ENCODE assay signal across 1 mouse cellular context in the genomic region with DNA sequence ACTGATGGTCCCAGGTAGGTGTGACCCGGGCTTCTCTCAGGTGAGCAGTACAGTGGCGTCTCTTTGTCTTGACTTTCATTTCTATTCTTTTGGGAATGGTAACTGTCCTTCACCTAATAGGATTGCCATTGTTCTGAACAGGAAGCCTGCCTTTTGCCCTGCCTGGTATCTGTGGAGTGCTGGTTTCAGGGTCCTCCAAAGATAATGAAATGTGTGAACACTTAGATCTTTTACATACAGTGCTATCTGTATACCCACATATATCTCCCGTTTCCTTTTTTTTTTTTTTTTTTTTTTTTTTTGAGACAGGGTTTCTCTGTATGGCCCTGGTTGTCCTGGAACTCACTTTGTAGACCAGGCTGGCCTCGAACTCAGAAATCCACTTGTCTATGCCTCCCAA.
A peak's percentile ranks its signal among the peaks of the same experiment; 100 is the strongest.
TF ChIP-seq lines count a peak whose summit lies in the region.

No protein-coding gene starts in this region.

TF ChIP-seq in MEL, 35 proteins besides CTCF, POLR2A, EP300 and RAD21:
- no peak for TF ChIP-seq MEF2A (IDR thresholded peaks at IDR 0.05; ENCODE audit: extremely low read depth, insufficient replicate concordance, low read depth, low read length, poor library complexity, severe bottlenecking)
- TF ChIP-seq TBP (IDR thresholded peaks at IDR 0.05; ENCODE audit: low read depth, low read length) = no peak
- no peak for TF ChIP-seq POLR2AphosphoS2 (IDR thresholded peaks at IDR 0.05; ENCODE audit: low read length)
- 0 out of 2 replicates have a peak, but pooled peaks have one; percentile 35 for TF ChIP-seq ZMIZ1 (IDR thresholded peaks at IDR 0.05; ENCODE audit: low read depth, low read length)
- no peak for TF ChIP-seq SMC3 (IDR thresholded peaks at IDR 0.05; ENCODE audit: low read depth, low read length)
- TF ChIP-seq CHD2 (IDR thresholded peaks at IDR 0.05; ENCODE audit: low read length) = no peak
- peak; percentile 59 for TF ChIP-seq TAL1 (IDR thresholded peaks at IDR 0.05; ENCODE audit: low read length)
- TF ChIP-seq GATA1 (IDR thresholded peaks at IDR 0.05; ENCODE audit: low read depth, low read length) = peak; percentile 87
- no peak for TF ChIP-seq MYB (IDR thresholded peaks at IDR 0.05; ENCODE audit: low read depth, low read length)
- TF ChIP-seq SIN3A (IDR thresholded peaks at IDR 0.05; ENCODE audit: low read length) = peak; percentile 33; the same call in 1 of the 2 replicates
- peak; percentile 96 for TF ChIP-seq ZNF384 (IDR thresholded peaks at IDR 0.05; ENCODE audit: low read depth, low read length)
- no peak for TF ChIP-seq USF2 (IDR thresholded peaks at IDR 0.05; ENCODE audit: borderline replicate concordance in 1 of 2, insufficient read depth in 1 of 2, low read depth in 1 of 2, low read length in 2 of 2)
- no peak for TF ChIP-seq UBTF (IDR thresholded peaks at IDR 0.05; ENCODE audit: borderline replicate concordance, insufficient read depth, low read depth, low read length)
- no peak for TF ChIP-seq ZKSCAN1 (IDR thresholded peaks at IDR 0.05; ENCODE audit: low read depth, low read length)
- no peak for TF ChIP-seq NELFE (IDR thresholded peaks at IDR 0.05; ENCODE audit: low read depth, low read length)
- no peak for TF ChIP-seq MXI1 (IDR thresholded peaks at IDR 0.05; ENCODE audit: low read depth, low read length)
- TF ChIP-seq MAX (IDR thresholded peaks at IDR 0.05; ENCODE audit: low read length) = no peak
- TF ChIP-seq MYC (IDR thresholded peaks at IDR 0.05; ENCODE audit: low read depth, low read length) = no peak
- no peak for TF ChIP-seq ZC3H11A (IDR thresholded peaks at IDR 0.05; ENCODE audit: low read depth, low read length)
- TF ChIP-seq BHLHE40 (IDR thresholded peaks at IDR 0.05; ENCODE audit: borderline replicate concordance, low read depth, low read length) = no peak
- TF ChIP-seq KAT2A (conservative IDR thresholded peaks at IDR 0.05; ENCODE audit: low read depth, low read length) = no peak
- TF ChIP-seq TCF12 (IDR thresholded peaks at IDR 0.05; ENCODE audit: low read depth, low read length) = peak; percentile 90
- no peak for TF ChIP-seq CHD1 (IDR thresholded peaks at IDR 0.05; ENCODE audit: low read depth, low read length)
- no peak for TF ChIP-seq GABPA (IDR thresholded peaks at IDR 0.05; ENCODE audit: low read depth, low read length)
- no peak for TF ChIP-seq HCFC1 (IDR thresholded peaks at IDR 0.05; ENCODE audit: low read depth, low read length)
- TF ChIP-seq JUND (IDR thresholded peaks at IDR 0.05; ENCODE audit: low read depth, low read length) = no peak
- TF ChIP-seq ETS1 (IDR thresholded peaks at IDR 0.05; ENCODE audit: low read depth, low read length) = peak; percentile 57; the same call in 1 of the 2 replicates
- no peak for TF ChIP-seq E2F4 (IDR thresholded peaks at IDR 0.05; ENCODE audit: borderline replicate concordance, low read depth, low read length)
- no peak for TF ChIP-seq USF1 (IDR thresholded peaks at IDR 0.05; ENCODE audit: low read depth, low read length)
- no peak for TF ChIP-seq NRF1 (IDR thresholded peaks at IDR 0.05; ENCODE audit: insufficient read depth, low read depth, low read length, poor library complexity, severe bottlenecking)
- peak; percentile 45; the same call in 1 of the 2 replicates for TF ChIP-seq RCOR1 (IDR thresholded peaks at IDR 0.05; ENCODE audit: low read depth, low read length)
- TF ChIP-seq MAZ (IDR thresholded peaks at IDR 0.05; ENCODE audit: low read depth, low read length) = no peak
- TF ChIP-seq POLR2AphosphoS5 (IDR thresholded peaks at IDR 0.05; ENCODE audit: borderline replicate concordance, low read depth, low read length) = no peak
- TF ChIP-seq ELF1 (IDR thresholded peaks at IDR 0.05; ENCODE audit: low read depth, low read length) = no peak
- TF ChIP-seq MAFK (IDR thresholded peaks at IDR 0.05; ENCODE audit: borderline replicate concordance, low read depth, low read length) = no peak
